Mouse (Mus musculus): ENCODE data around the gene Gm20696. TPM values are rescaled to one million over a fixed set of nuclear protein-coding genes. Genes with fewer than 3 reads are reported as not detected.

Gm20696 gene
- total and polyA plus RNA-seq, 2 experiments from 2014 or later = 2.5 to 3.6 TPM

DNA sequence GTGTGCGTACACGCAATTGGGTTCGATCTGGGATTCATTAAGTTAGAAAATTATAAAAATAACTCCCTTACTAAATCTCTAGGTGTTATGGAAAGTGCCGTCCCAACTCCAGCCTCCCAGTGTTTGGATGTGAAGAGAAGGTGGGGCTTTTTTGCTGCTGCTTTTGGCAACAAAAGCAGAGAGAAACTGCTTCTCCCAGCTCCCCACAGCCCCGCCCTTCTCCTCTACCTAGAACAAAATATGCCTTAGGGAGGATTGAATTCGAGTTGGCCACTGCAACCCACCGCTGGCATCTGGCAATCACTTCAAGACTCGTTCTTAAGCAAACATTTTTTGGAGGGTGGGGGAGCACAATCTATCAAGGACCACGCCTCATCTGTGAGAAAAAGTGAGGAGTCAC lies 191.6 kb downstream of the Gm20696 start:
- Histone ChIP-seq H3K27me3 (ENCODE audit: insufficient read depth, low read length) (no peaks in the 10 kb centered on the region), H3K9me3 (ENCODE audit: low read length) (no peaks in the 10 kb centered on the region), H3K36me3 (ENCODE audit: insufficient read depth, low read length) (no peaks in the 10 kb centered on the region), H3K27ac (no peak overlapping the region), H3K9ac (replicated peaks; ENCODE audit: low read length) (no peak overlapping the region), H3K4me3 (ENCODE audit: low read length) (no peak overlapping the region), H3K4me1 (ENCODE audit: insufficient read depth, low read length) (no peaks in the 10 kb centered on the region), H3K4me2 (ENCODE audit: low read depth, low read length) (no peak overlapping the region)
- no peak for ATAC-seq
- DNase-seq (ENCODE audit: low spot score) = no peak
- WGBS = 86% methylated on average over 9 of the region's 9 CpGs
- no peak for TF ChIP-seq CTCF (IDR thresholded peaks at IDR 0.05; ENCODE audit: low read depth)

DNA sequence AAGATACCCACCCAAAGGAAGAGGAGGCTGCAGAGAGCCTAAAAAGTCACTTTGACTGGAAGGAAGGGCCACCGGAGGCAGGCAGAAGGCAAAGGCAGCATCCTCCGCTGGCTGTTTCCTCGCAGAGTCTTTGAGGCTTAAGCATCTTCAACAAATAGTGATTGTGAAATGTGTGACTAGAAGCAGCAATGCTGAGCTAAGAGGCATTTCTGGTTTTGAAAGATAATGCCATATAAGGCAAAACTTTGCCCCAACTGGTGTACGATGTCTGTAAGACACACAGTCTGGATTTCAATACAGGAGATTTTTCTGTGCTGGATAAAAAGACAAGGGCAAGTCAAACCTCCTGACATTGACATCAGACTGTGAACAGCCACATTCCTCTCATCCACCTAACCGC lies 195.7 kb downstream of the Gm20696 start:
- no peaks in the 10 kb centered on the region for H3K27me3 ChIP-seq (ENCODE audit: insufficient read depth, low read length)
- no peaks in the 10 kb centered on the region for H3K4me1 ChIP-seq (ENCODE audit: insufficient read depth, low read length)
- no peak for ATAC-seq
- no peaks in the 10 kb centered on the region for H3K36me3 ChIP-seq (ENCODE audit: insufficient read depth, low read length)
- H3K27ac ChIP-seq = no peak overlapping the region
- no peak for DNase-seq (ENCODE audit: low spot score)
- no peak overlapping the region for H3K9ac ChIP-seq (replicated peaks; ENCODE audit: low read length)
- TF ChIP-seq CTCF (IDR thresholded peaks at IDR 0.05; ENCODE audit: low read depth) = no peak
- 90% methylated on average over 5 of the region's 5 CpGs for WGBS
- H3K4me2 ChIP-seq (ENCODE audit: low read depth, low read length) = no peak overlapping the region
- H3K9me3 ChIP-seq (ENCODE audit: low read length) = no peaks in the 10 kb centered on the region
- H3K4me3 ChIP-seq (ENCODE audit: low read length) = no peak overlapping the region

DNA sequence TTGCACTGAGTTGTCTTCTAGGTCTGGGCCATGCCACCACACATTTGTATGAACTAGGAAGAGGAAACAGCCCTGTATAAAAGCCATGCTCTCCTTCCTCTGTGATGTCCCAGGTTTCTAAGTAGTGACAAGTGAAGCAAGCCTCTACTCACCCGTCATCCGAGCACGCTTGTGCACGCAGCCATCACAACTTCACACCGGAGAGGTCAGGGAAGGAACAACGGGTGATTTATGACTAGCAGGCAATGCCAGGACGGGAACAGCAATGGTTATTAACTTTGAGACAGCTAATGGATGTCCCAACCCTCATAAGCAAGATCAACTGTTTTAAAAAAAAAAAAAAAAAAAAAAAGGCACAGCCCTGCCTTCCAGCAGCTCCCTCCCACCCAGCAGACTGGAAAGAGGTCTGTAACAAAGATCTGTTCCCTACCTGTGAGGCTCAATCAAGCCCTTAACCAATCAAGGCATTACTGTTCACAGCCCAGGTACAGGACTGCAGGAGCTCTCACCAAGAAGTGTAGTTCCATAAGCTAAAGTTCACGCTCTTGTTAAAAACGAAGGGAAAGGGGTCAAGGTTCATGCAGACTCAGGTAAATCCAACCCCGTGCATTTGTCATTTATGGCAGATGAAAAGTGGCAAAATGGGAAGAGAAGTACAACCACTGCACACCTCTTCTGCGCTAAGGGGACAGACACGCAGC lies 197.3 kb downstream of the Gm20696 start:
- H3K36me3 ChIP-seq (ENCODE audit: insufficient read depth, low read length) = no peaks in the 10 kb centered on the region
- ATAC-seq (no peak), DNase-seq (ENCODE audit: low spot score) (no peak)
- 87% methylated on average over 12 of the region's 12 CpGs for WGBS
- H3K9ac ChIP-seq (replicated peaks; ENCODE audit: low read length) = no peak overlapping the region
- H3K27me3 ChIP-seq (ENCODE audit: insufficient read depth, low read length) = no peaks in the 10 kb centered on the region
- H3K27ac ChIP-seq = no peak overlapping the region
- no peak overlapping the region for H3K4me2 ChIP-seq (ENCODE audit: low read depth, low read length)
- H3K4me3 ChIP-seq (ENCODE audit: low read length) = no peak overlapping the region
- TF ChIP-seq CTCF (IDR thresholded peaks at IDR 0.05; ENCODE audit: low read depth) = no peak
- no peaks in the 10 kb centered on the region for H3K9me3 ChIP-seq (ENCODE audit: low read length)
- H3K4me1 ChIP-seq (ENCODE audit: insufficient read depth, low read length) = no peaks in the 10 kb centered on the region; the same call in 1 of the 2 replicates

DNA sequence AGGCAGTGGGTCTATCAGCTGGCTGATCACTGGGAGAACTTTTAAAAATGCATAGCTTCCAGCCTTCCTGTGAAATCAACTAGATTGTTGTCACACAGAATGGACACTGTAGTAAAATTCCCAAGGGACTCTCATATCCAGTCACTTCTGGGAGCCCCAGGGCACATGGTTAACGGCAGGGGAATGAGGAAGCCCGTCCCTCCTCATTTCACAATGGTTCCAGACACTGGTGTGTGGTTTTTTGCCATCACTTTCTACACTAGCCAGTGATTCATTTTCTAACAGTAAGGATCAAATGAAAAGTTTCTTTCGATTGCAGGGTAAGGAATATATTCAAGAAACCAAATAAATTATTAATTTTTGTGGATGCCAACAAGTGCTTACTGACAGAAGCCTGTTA lies 198.8 kb downstream of the Gm20696 start:
- Histone ChIP-seq H3K4me1 (ENCODE audit: insufficient read depth, low read length) (no peaks in the 10 kb centered on the region; the same call in 1 of the 2 replicates), H3K4me2 (ENCODE audit: low read depth, low read length) (no peak overlapping the region), H3K9me3 (ENCODE audit: low read length) (no peaks in the 10 kb centered on the region), H3K27ac (no peak overlapping the region), H3K4me3 (ENCODE audit: low read length) (no peak overlapping the region), H3K27me3 (ENCODE audit: insufficient read depth, low read length) (no peaks in the 10 kb centered on the region), H3K9ac (replicated peaks; ENCODE audit: low read length) (no peak overlapping the region), H3K36me3 (ENCODE audit: insufficient read depth, low read length) (no peaks in the 10 kb centered on the region)
- no peak for DNase-seq (ENCODE audit: low spot score)
- TF ChIP-seq CTCF (IDR thresholded peaks at IDR 0.05; ENCODE audit: low read depth) = no peak
- ATAC-seq = no peak
- WGBS = 66% methylated on average over 3 of the region's 3 CpGs

DNA sequence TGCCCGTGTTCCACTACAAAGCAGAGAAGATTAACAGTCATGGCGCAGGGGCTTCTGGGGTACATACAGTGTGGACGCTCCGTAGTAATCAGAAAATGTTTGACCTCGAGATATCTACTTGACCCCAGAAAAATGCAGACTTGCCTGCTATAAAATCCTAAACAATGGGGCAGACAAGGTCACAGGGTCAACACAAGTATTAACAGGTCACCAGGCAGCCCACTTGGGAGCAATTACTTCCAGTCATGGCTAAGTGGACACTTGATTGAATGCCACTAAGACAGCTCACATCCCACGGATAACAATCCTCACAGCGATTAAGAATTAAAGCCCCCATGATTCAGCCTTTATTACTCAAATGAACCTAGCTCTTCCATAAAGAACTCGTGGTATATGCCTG lies 199.5 kb downstream of the Gm20696 start:
- WGBS = 39% methylated on average over 8 of the region's 8 CpGs
- H3K4me1 ChIP-seq (ENCODE audit: insufficient read depth, low read length) = no peaks in the 10 kb centered on the region; the same call in 1 of the 2 replicates
- H3K9ac ChIP-seq (replicated peaks; ENCODE audit: low read length) = no peak overlapping the region
- H3K36me3 ChIP-seq (ENCODE audit: insufficient read depth, low read length) = no peaks in the 10 kb centered on the region
- ATAC-seq (no peak), DNase-seq (ENCODE audit: low spot score) (no peak)
- TF ChIP-seq CTCF (IDR thresholded peaks at IDR 0.05; ENCODE audit: low read depth) = no peak
- H3K9me3 ChIP-seq (ENCODE audit: low read length) = no peaks in the 10 kb centered on the region
- H3K27ac ChIP-seq = no peak overlapping the region
- no peak overlapping the region for H3K4me3 ChIP-seq (ENCODE audit: low read length)
- no peaks in the 10 kb centered on the region for H3K27me3 ChIP-seq (ENCODE audit: insufficient read depth, low read length)
- H3K4me2 ChIP-seq (ENCODE audit: low read depth, low read length) = no peak overlapping the region

DNA sequence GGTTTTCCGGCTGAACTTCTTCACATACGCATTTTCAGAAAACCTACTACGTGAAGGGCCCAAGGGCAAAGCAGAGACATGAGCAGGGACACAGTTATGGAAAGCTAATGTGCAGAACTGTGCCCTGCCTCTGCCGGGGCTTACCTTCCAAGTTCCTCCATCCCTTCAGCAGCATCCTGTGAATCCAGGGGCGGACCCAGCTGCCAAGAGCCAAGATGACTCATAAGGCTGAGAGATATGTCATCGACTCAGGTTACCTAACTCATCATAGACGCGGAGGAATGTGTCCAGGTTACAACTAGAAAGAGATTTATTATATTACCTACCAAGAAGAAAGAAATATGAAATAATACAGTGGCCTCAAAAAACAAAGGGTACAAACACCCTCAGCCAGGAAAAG lies 200.2 kb downstream of the Gm20696 start:
- Histone ChIP-seq H3K27ac (no peak overlapping the region), H3K27me3 (ENCODE audit: insufficient read depth, low read length) (no peaks in the 10 kb centered on the region), H3K9me3 (ENCODE audit: low read length) (no peaks in the 10 kb centered on the region), H3K9ac (replicated peaks; ENCODE audit: low read length) (no peak overlapping the region), H3K4me3 (ENCODE audit: low read length) (no peak overlapping the region), H3K4me1 (ENCODE audit: insufficient read depth, low read length) (no peaks in the 10 kb centered on the region; the same call in 1 of the 2 replicates), H3K36me3 (ENCODE audit: insufficient read depth, low read length) (no peaks in the 10 kb centered on the region), H3K4me2 (ENCODE audit: low read depth, low read length) (no peak overlapping the region)
- ATAC-seq = no peak
- no peak for TF ChIP-seq CTCF (IDR thresholded peaks at IDR 0.05; ENCODE audit: low read depth)
- 87% methylated on average over 8 of the region's 8 CpGs for WGBS
- no peak for DNase-seq (ENCODE audit: low spot score)

DNA sequence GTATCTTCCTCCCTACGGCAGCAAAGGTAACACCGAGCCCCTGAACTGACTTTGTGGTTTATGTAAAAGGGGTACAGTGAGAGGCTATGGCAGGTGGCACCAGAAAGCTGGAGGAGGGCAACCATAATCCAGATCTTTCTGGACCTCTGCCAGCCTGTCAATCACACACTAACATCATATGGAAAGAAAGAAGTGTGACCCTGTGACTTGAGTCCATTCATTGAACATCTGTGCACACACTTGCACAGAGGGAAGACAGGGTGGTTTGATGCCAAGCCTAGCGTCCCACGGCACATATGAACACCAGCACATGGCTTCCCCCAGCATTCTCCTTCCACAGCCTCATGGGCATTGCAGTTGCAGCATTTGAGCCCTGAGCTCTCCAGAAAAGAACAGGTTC lies 202.1 kb downstream of the Gm20696 start:
- H3K9ac ChIP-seq (replicated peaks; ENCODE audit: low read length) = no peak overlapping the region
- no peak for TF ChIP-seq CTCF (IDR thresholded peaks at IDR 0.05; ENCODE audit: low read depth)
- H3K9me3 ChIP-seq (ENCODE audit: low read length) = no peaks in the 10 kb centered on the region
- no peaks in the 10 kb centered on the region for H3K36me3 ChIP-seq (ENCODE audit: insufficient read depth, low read length)
- DNase-seq (ENCODE audit: low spot score) (no peak), ATAC-seq (no peak)
- H3K4me3 ChIP-seq (ENCODE audit: low read length) = no peak overlapping the region
- H3K27ac ChIP-seq = no peak overlapping the region
- H3K27me3 ChIP-seq (ENCODE audit: insufficient read depth, low read length) = no peaks in the 10 kb centered on the region
- H3K4me1 ChIP-seq (ENCODE audit: insufficient read depth, low read length) = no peaks in the 10 kb centered on the region; the same call in 1 of the 2 replicates
- WGBS = 50% methylated on average over 4 of the region's 4 CpGs
- no peak overlapping the region for H3K4me2 ChIP-seq (ENCODE audit: low read depth, low read length)

Measured in hindbrain, postnatal 0 days (tissue).